8 mouse cellular contexts compared by ENCODE assay signal in the genomic region with DNA sequence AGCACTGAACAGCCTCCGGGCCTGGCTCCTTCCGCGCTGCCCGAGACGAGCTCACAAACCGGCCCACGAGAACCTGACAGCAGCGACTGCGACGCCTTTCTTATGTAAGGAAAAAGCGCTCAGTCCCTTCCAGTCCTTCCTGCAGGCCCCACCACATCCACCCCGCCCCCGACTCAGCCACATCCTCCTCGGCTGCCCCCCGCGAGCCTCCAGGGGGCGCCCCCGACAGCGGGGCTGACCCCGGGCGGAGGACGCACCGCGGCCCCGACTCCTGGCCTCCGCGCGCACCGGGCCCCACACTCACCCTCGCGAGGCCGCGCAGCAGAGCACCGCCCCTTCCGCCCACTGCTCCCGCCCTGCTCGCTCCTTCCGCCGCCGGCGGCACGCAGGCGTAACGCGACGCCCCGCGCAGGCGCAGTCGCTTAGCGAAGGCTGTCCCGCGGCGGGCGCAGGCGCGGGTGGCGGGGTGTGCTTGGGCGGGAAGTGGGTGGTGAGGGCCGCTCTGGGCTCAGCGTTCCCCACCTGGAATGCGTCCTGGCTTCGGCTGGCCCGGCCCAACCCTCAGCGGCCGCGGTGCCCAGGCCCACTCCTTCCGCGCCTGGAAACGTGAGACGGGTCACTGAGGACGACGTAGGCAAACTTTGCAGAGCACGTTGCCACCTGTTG. TPM values are rescaled to one million over a fixed set of nuclear protein-coding genes. Genes with fewer than 3 reads are reported as not detected.
DNase-seq lines count a peak whose midpoint lies in the region; ATAC-seq and TF ChIP-seq lines count a peak whose summit lies in the region.

A gene (minus strand): TSS at position 328 of the 666 bp plus-strand sequence.

- in situ Hi-C loops in CH12.LX (cut with MboI; ENCODE audit: low pct_ligation_motif_present, low pct_unique_long_range_greater_than_20kb, low sequenced_read_pairs) = no loop called here

- no peaks in the 10 kb centered on the region; the same call in 1 of the 2 replicates for H3K79me2 ChIP-seq in CH12.LX (replicated peaks; ENCODE audit: control insufficient read depth, extremely low read depth, insufficient read depth, poor library complexity, severe bottlenecking)

- H3K9me3 ChIP-seq in CH12.LX (replicated peaks; ENCODE audit: low read length) = no peaks in the 10 kb centered on the region
- no peaks in the 10 kb centered on the region for H3K9me3 ChIP-seq in forebrain, embryonic 12.5 days
- H3K9me3 ChIP-seq in liver, postnatal 0 days (ENCODE audit: low read length) = no peaks in the 10 kb centered on the region
- H3K9me3 ChIP-seq in neural tube, embryonic 14.5 days (ENCODE audit: control insufficient read depth, low read length) = no peaks in the 10 kb centered on the region

- DNase-seq in CH12.LX (ENCODE audit: extremely low read depth) = peak; percentile 93
- peak; percentile 87 for DNase-seq in c-Kit-positive CD71-positive TER-119-negative erythroid progenitor cells, embryonic 14.5 days (ENCODE audit: low read depth)
- peak; percentile 99 for DNase-seq in heart, postnatal 10 days
- DNase-seq in large intestine, adult 2 months (ENCODE audit: low read depth, low spot score) = peak; percentile 64
- peak; percentile 97 for DNase-seq in liver, postnatal 0 days
- DNase-seq in testis, postnatal 10 days (ENCODE audit: low spot score) = peak; percentile 98

- TF ChIP-seq RAD21 in CH12.LX (IDR thresholded peaks at IDR 0.05; ENCODE audit: low read depth, low read length) = peak; percentile 45

- dilution Hi-C loops in CH12.LX (cut with MboI; ENCODE audit: extremely low pct_ligation_motif_present, extremely low pct_unique_long_range_greater_than_20kb, low sequenced_read_pairs) = no loop called here

- peak in 1 of 2 experiments; percentile 80; a peak in 2 of 4 replicates for TF ChIP-seq CTCF in CH12.LX (conservative IDR thresholded peaks at IDR 0.05 in 1 of 2, IDR thresholded peaks at IDR 0.05 in 1 of 2; ENCODE audit: low read depth in 2 of 2, low read length in 2 of 2)
- TF ChIP-seq CTCF in liver, postnatal 0 days (IDR thresholded peaks at IDR 0.05; ENCODE audit: low read depth) = peak; percentile 68

- peak within 1 kb of the TSS; percentile 68 to 94 (median 75) for H3K4me3 ChIP-seq in CH12.LX (replicated peaks in 1 of 3; ENCODE audit: low read depth in 2 of 3, low read length in 2 of 3, poor library complexity in 1 of 3)
- peak within 1 kb of the TSS; percentile 67 for H3K4me3 ChIP-seq in forebrain, embryonic 12.5 days (replicated peaks)
- H3K4me3 ChIP-seq in liver, postnatal 0 days (ENCODE audit: low read depth, low read length) = peak within 1 kb of the TSS; percentile 61
- H3K4me3 ChIP-seq in neural tube, embryonic 14.5 days (ENCODE audit: low read depth, low read length) = peak within 1 kb of the TSS; percentile 62

- peaks cover 3 to 26% of the 10 kb centered on the region in 2 experiments; a peak in 3 of 4 replicates for H3K4me1 ChIP-seq in CH12.LX (ENCODE audit: control insufficient read depth in 1 of 2, insufficient read depth in 2 of 2)
- H3K4me1 ChIP-seq in forebrain, embryonic 12.5 days = peaks cover 25% of the 10 kb centered on the region
- H3K4me1 ChIP-seq in liver, postnatal 0 days (ENCODE audit: insufficient read depth) = peaks cover 17% of the 10 kb centered on the region; the same call in 1 of the 2 replicates
- peaks cover 13% of the 10 kb centered on the region for H3K4me1 ChIP-seq in neural tube, embryonic 14.5 days (ENCODE audit: control insufficient read depth, insufficient read depth, low read length)

- under 1% methylated on average over 73 of the region's 74 CpGs for WGBS in forebrain, embryonic 12.5 days
- WGBS in large intestine, adult 2 months = under 1% methylated on average over 74 of the region's 74 CpGs
- WGBS in liver, postnatal 0 days (ENCODE audit: insufficient replicate concordance) = under 1% methylated on average over 57 of the region's 74 CpGs
- WGBS in neural tube, embryonic 14.5 days = under 1% methylated on average over 63 of the region's 74 CpGs

- H3K9ac ChIP-seq in CH12.LX (ENCODE audit: insufficient read depth, low read depth) = peak within 1 kb of the TSS; percentile 92
- H3K9ac ChIP-seq in forebrain, embryonic 12.5 days = peak within 1 kb of the TSS; percentile 78
- H3K9ac ChIP-seq in liver, postnatal 0 days (replicated peaks) = peak within 1 kb of the TSS; percentile 80
- H3K9ac ChIP-seq in neural tube, embryonic 14.5 days (replicated peaks; ENCODE audit: low read depth, low read length) = peak within 1 kb of the TSS; percentile 73

- peaks cover 0 to 2% of the 10 kb centered on the region in 2 experiments for H3K36me3 ChIP-seq in CH12.LX (replicated peaks in 1 of 2; ENCODE audit: control insufficient read depth in 1 of 2, insufficient read depth in 1 of 2, low read length in 1 of 2)
- H3K36me3 ChIP-seq in forebrain, embryonic 12.5 days (replicated peaks) = no peaks in the 10 kb centered on the region
- H3K36me3 ChIP-seq in liver, postnatal 0 days (replicated peaks; ENCODE audit: insufficient read depth, low read length) = no peaks in the 10 kb centered on the region
- H3K36me3 ChIP-seq in neural tube, embryonic 14.5 days (ENCODE audit: control insufficient read depth, insufficient read depth, low read length) = no peaks in the 10 kb centered on the region

- peak within 1 kb of the TSS; percentile 80 for H3K4me2 ChIP-seq in CH12.LX (ENCODE audit: insufficient read depth, low read depth, poor library complexity, severe bottlenecking)
- H3K4me2 ChIP-seq in forebrain, embryonic 12.5 days = peak within 1 kb of the TSS; percentile 60
- H3K4me2 ChIP-seq in liver, postnatal 0 days (ENCODE audit: low read depth, low read length) = peak within 1 kb of the TSS; percentile 87
- H3K4me2 ChIP-seq in neural tube, embryonic 14.5 days (ENCODE audit: low read depth, low read length) = peak within 1 kb of the TSS; percentile 89

- peak; percentile 98 for ATAC-seq in forebrain, embryonic 12.5 days (ENCODE audit: low FRiP score)
- ATAC-seq in liver, postnatal 0 days = peak; percentile 99
- peak; percentile 98 for ATAC-seq in neural tube, embryonic 14.5 days (ENCODE audit: low read depth)

- TF ChIP-seq EP300 in CH12.LX (IDR thresholded peaks at IDR 0.05; ENCODE audit: low read length) = 0 out of 2 replicates have a peak, but pooled peaks have one; percentile 41
- no peak for TF ChIP-seq EP300 in liver, postnatal 0 days (IDR thresholded peaks at IDR 0.05; ENCODE audit: low read depth)

- no peaks in the 10 kb centered on the region for H3K27me3 ChIP-seq in CH12.LX (replicated peaks)
- H3K27me3 ChIP-seq in forebrain, embryonic 12.5 days = no peaks in the 10 kb centered on the region
- no peaks in the 10 kb centered on the region for H3K27me3 ChIP-seq in liver, postnatal 0 days (ENCODE audit: insufficient read depth, low read length)
- no peaks in the 10 kb centered on the region for H3K27me3 ChIP-seq in neural tube, embryonic 14.5 days (ENCODE audit: control insufficient read depth, insufficient read depth, low read length)

- peak within 1 kb of the TSS; percentile 83 for H3K27ac ChIP-seq in CH12.LX (ENCODE audit: insufficient read depth, low read depth)
- H3K27ac ChIP-seq in forebrain, embryonic 12.5 days = peak within 1 kb of the TSS; percentile 96
- H3K27ac ChIP-seq in liver, postnatal 0 days (ENCODE audit: low read depth) = peak within 1 kb of the TSS; percentile 79
- peak within 1 kb of the TSS; percentile 92 for H3K27ac ChIP-seq in neural tube, embryonic 14.5 days (ENCODE audit: low read depth, low read length)

- TF ChIP-seq POLR2A in CH12.LX (IDR thresholded peaks at IDR 0.05; ENCODE audit: low read depth, low read length) = peak; percentile 95

- intact Hi-C loops in heart, postnatal 10 days (cut with DNase I) = loop anchor here (1.0 to 10.0 kb wide), 5 partner anchors 88 to 1230 kb away; a partner anchor contains a TSS

TF ChIP-seq in CH12.LX, 34 proteins besides CTCF, POLR2A, EP300 and RAD21 (continues in another document):
- TF ChIP-seq E2F4 (IDR thresholded peaks at IDR 0.05; ENCODE audit: insufficient replicate concordance, low read depth, low read length) (no peak), MEF2A (IDR thresholded peaks at IDR 0.05; ENCODE audit: borderline replicate concordance, low read depth, low read length) (peak; percentile 88), USF1 (IDR thresholded peaks at IDR 0.05; ENCODE audit: low read depth, low read length) (no peak), JUND (conservative IDR thresholded peaks at IDR 0.05; ENCODE audit: low read depth, low read length) (no peak), MXI1 (IDR thresholded peaks at IDR 0.05; ENCODE audit: low read depth, low read length) (peak; percentile 81), POLR2AphosphoS2 (IDR thresholded peaks at IDR 0.05; ENCODE audit: low read depth, low read length) (peak; percentile 83), JUN (IDR thresholded peaks at IDR 0.05; ENCODE audit: insufficient read depth, low read depth, low read length) (no peak), KAT2A (IDR thresholded peaks at IDR 0.05; ENCODE audit: insufficient replicate concordance, low read length) (0 out of 2 replicates have a peak, but pooled peaks have one; percentile 39), TCF12 (IDR thresholded peaks at IDR 0.05; ENCODE audit: low read depth, low read length) (peak; percentile 80), SIN3A (IDR thresholded peaks at IDR 0.05; ENCODE audit: low read length) (peak; percentile 97), CHD2 (IDR thresholded peaks at IDR 0.05; ENCODE audit: low read length) (peak; percentile 96), MAX (IDR thresholded peaks at IDR 0.05; ENCODE audit: low read length) (peak; percentile 62), NRF1 (IDR thresholded peaks at IDR 0.05; ENCODE audit: low read depth, low read length) (peak; percentile 97), MAFK (IDR thresholded peaks at IDR 0.05; ENCODE audit: insufficient replicate concordance, low read length) (no peak), TBP (conservative IDR thresholded peaks at IDR 0.05; ENCODE audit: low read depth, low read length) (peak; percentile 54; the same call in 1 of the 2 replicates), NELFE (IDR thresholded peaks at IDR 0.05; ENCODE audit: low read depth, low read length) (peak; percentile 63), RCOR1 (conservative IDR thresholded peaks at IDR 0.05; ENCODE audit: low read depth, low read length) (no peak; the same call in 1 of the 2 replicates), HCFC1 (IDR thresholded peaks at IDR 0.05; ENCODE audit: low read depth, low read length) (peak; percentile 75), PAX5 (IDR thresholded peaks at IDR 0.05; ENCODE audit: low read length) (no peak)

RNA-seq across cellular contexts. Expression of the gene that starts here (rescaled TPM):
- total RNA-seq in CH12.LX (2012; rRNA removed) = 3.5 and 4.7 TPM in 2 replicates
- 3.0 and 3.3 TPM in 2 replicates for total RNA-seq in CH12.LX (2014; rRNA removed)
- 4.1 and 4.9 TPM in 2 replicates for polyA plus RNA-seq in CH12.LX (2012; ENCODE audit: insufficient read length, low read depth)
- 16.8 and 17.5 TPM in 2 replicates for polyA plus RNA-seq in forebrain, embryonic 12.5 days (2016; fragmentation: Nextera tagmentation; extraction: Ambion mirVana)
- 10 to 100 TPM; 23.6 to 24.6 TPM for total RNA-seq in heart, postnatal 10 days (2021)
- polyA plus RNA-seq in large intestine, adult 2 months (2012; rRNA removed) = 8.2 TPM in 2 replicates
- 6.3 and 7.2 TPM in 2 replicates for polyA plus RNA-seq in liver, postnatal 0 days (2015; fragmentation: Nextera tagmentation; extraction: Ambion mirVana)
- polyA plus RNA-seq in neural tube, embryonic 14.5 days (2014; fragmentation: Nextera tagmentation; extraction: Ambion mirVana) = 16.1 and 17.2 TPM in 2 replicates

Comparison
In these comparisons a context has a peak if more than half of its experiments do, and no peak if none do; other contexts are left out.
1. Peak in every context shown above with its lines: DNase-seq, ATAC-seq, H3K4me3 ChIP-seq and H3K27ac ChIP-seq.
2. RNA of the gene that starts here (total RNA-seq): 23.6 to 24.6 TPM in heart, postnatal 10 days; 3.0 to 4.7 TPM in CH12.LX; every median in the first group is over 4 times any median in the second.